Mouse (Mus musculus) embryonic fibroblast, embryonic 13.5 days (primary cell): ENCODE results near the gene Scfd2. TPM values are rescaled to one million over a fixed set of nuclear protein-coding genes. Genes with fewer than 3 reads are reported as not detected.

ENCODE experiments used
- H3K27ac ChIP-seq: 2 replicates; pipeline ENCODE4 v1.5.1; 2012; ENCODE audit warnings: low read length, control low read depth, inconsistent platforms; ENCODE audit not compliant: insufficient read depth
- H3K4me1 ChIP-seq: 2 replicates; pipeline ENCODE4 v1.6.1; 2011; ENCODE audit warnings: low read length; ENCODE audit not compliant: control insufficient read depth, insufficient read depth
- H3K4me3 ChIP-seq: 2 replicates; pipeline ENCODE4 v1.5.1; 2011; ENCODE audit warnings: mild to moderate bottlenecking, control low read depth, low read length; ENCODE audit not compliant: insufficient read depth
- CTCF ChIP-seq: IDR thresholded peaks from 2 replicates; pipeline ENCODE4 v1.5.1; 2011; ENCODE audit warnings: mild to moderate bottlenecking, control low read depth, low read length, moderate library complexity, borderline replicate concordance; ENCODE audit not compliant: insufficient read depth
- POLR2A ChIP-seq: IDR thresholded peaks from 2 replicates; pipeline ENCODE4 v1.6.1; 2011; ENCODE audit warnings: low read depth, mild to moderate bottlenecking, control low read depth, low read length, moderate library complexity
- polyA plus RNA-seq: library from polyadenylated mRNA; stranded (reverse); fragments of >200 nt; gene quantifications from 2 replicates; pipeline ENCODE4 v1.2.4, GENCODE M21; 2011; ENCODE audit warnings: low read depth; ENCODE audit not compliant: missing spikeins, insufficient read length

Scfd2 gene
- polyA plus RNA-seq, 1 experiment, result 11.4 TPM

GRCm38 (mm10) chr5:74253724-74254328 lies 277.7 kb downstream of the Scfd2 start:
- no peak for TF ChIP-seq CTCF
- TF ChIP-seq POLR2A, result no peak
- no peaks in the 10 kb centered on the region for H3K4me1 ChIP-seq
- no peak overlapping the region for H3K4me3 ChIP-seq
- H3K27ac ChIP-seq, result no peak overlapping the region

GRCm38 (mm10) chr5:74252672-74253286 lies 278.8 kb downstream of the Scfd2 start:
- no peak overlapping the region for H3K27ac ChIP-seq
- H3K4me3 ChIP-seq, result no peak overlapping the region
- no peak for TF ChIP-seq POLR2A
- no peak for TF ChIP-seq CTCF
- H3K4me1 ChIP-seq, result no peaks in the 10 kb centered on the region

GRCm38 (mm10) chr5:74250947-74251346 lies 280.6 kb downstream of the Scfd2 start:
- TF ChIP-seq CTCF, result no peak
- Histone ChIP-seq H3K4me1 (no peaks in the 10 kb centered on the region), H3K4me3 (no peak overlapping the region), H3K27ac (no peak overlapping the region)

GRCm38 (mm10) chr5:74250308-74250707 lies 281.3 kb downstream of the Scfd2 start:
- Histone ChIP-seq H3K4me3 (no peak overlapping the region), H3K27ac (no peak overlapping the region), H3K4me1 (no peaks in the 10 kb centered on the region)
- TF ChIP-seq POLR2A, result no peak
- no peak for TF ChIP-seq CTCF

GRCm38 (mm10) chr5:74249794-74250193 lies 281.8 kb downstream of the Scfd2 start:
- Histone ChIP-seq H3K27ac (no peak overlapping the region), H3K4me3 (no peak overlapping the region), H3K4me1 (no peaks in the 10 kb centered on the region)
- no peak for TF ChIP-seq CTCF
- no peak for TF ChIP-seq POLR2A

- Histone ChIP-seq H3K27ac (no peak overlapping the region), H3K4me3 (no peak overlapping the region), H3K4me1 (no peaks in the 10 kb centered on the region)
- TF ChIP-seq POLR2A, result no peak
- no peak for TF ChIP-seq CTCF
Measured at GRCm38 (mm10) chr5:74246971-74247370, 284.6 kb downstream of the Scfd2 start.

GRCm38 (mm10) chr5:74246453-74246852 lies 285.1 kb downstream of the Scfd2 start:
- TF ChIP-seq CTCF, result no peak
- Histone ChIP-seq H3K4me1 (no peaks in the 10 kb centered on the region), H3K27ac (no peak overlapping the region), H3K4me3 (no peak overlapping the region)

- Histone ChIP-seq H3K27ac (no peak overlapping the region), H3K4me1 (no peaks in the 10 kb centered on the region), H3K4me3 (no peak overlapping the region)
- no peak for TF ChIP-seq POLR2A
- no peak for TF ChIP-seq CTCF
Measured at GRCm38 (mm10) chr5:74245641-74246145, 285.9 kb downstream of the Scfd2 start.

GRCm38 (mm10) chr5:74244406-74245019 lies 287.0 kb downstream of the Scfd2 start:
- TF ChIP-seq CTCF, result no peak
- no peak for TF ChIP-seq POLR2A
- no peaks in the 10 kb centered on the region for H3K4me1 ChIP-seq

GRCm38 (mm10) chr5:74242654-74243053 lies 288.9 kb downstream of the Scfd2 start:
- no peak overlapping the region for H3K27ac ChIP-seq
- H3K4me1 ChIP-seq, result no peaks in the 10 kb centered on the region
- no peak for TF ChIP-seq CTCF
- TF ChIP-seq POLR2A, result no peak
- no peak overlapping the region for H3K4me3 ChIP-seq

More at GRCm38 (mm10) chr5:74244406-74245019, 287.0 kb downstream of the Scfd2 start:
- H3K27ac ChIP-seq, result no peak overlapping the region
- H3K4me3 ChIP-seq, result no peak overlapping the region
